Mouse (Mus musculus): Measurements from ENCODE around the gene Jazf1. TPM values are rescaled to one million over a fixed set of nuclear protein-coding genes. Genes with fewer than 3 reads are reported as not detected.

Gene Jazf1
- polyA plus RNA-seq, 1 experiment: 1.7 TPM

- H3K4me3 ChIP-seq (ENCODE audit: low read depth, low read length): no peak overlapping the region
- no peaks in the 10 kb centered on the region for H3K4me1 ChIP-seq (ENCODE audit: control insufficient read depth, insufficient read depth, low read length)
- H3K9ac ChIP-seq (ENCODE audit: low read depth, poor library complexity, severe bottlenecking): no peak overlapping the region
- H3K36me3 ChIP-seq (ENCODE audit: control insufficient read depth, insufficient read depth, low read length, poor library complexity, severe bottlenecking): no peaks in the 10 kb centered on the region
- no peaks in the 10 kb centered on the region for H3K9me3 ChIP-seq (replicated peaks; ENCODE audit: control insufficient read depth, insufficient read depth, low read length, poor library complexity, severe bottlenecking)
- H3K27me3 ChIP-seq (ENCODE audit: control insufficient read depth, insufficient read depth, low read length, poor library complexity, severe bottlenecking): no peaks in the 10 kb centered on the region
- TF ChIP-seq EP300 (IDR thresholded peaks at IDR 0.05; ENCODE audit: insufficient read depth, low read depth, low read length): no peak
- no peak for TF ChIP-seq CTCF (IDR thresholded peaks at IDR 0.05; ENCODE audit: low read depth, low read length)
- TF ChIP-seq POLR2A (IDR thresholded peaks at IDR 0.05; ENCODE audit: insufficient read depth, low read length): no peak
- H3K27ac ChIP-seq (ENCODE audit: insufficient read depth, low read length): no peak overlapping the region
Measured at GRCm38 (mm10) chr6:52956131-52956530, 112.3 kb downstream of the Jazf1 start.

DNA sequence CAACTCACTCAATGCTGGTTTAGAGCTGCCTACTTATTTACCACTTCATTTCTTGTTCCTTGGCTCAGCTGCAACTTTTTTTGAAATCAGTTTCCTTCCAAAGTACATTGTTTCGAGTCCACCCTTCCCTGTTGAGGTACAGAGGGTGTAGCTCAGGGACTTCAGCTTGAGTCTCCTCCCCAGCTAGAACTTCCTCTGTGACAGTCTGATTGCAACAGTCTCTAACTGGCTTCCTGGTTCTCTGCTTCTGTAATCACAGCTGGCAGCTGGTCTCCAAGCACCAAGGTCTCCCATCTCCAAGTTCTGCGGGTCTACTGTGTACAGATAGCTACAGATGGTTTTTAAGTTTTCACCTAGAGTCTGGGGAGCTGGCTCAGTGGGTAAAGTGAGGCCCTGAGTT is 113.1 kb downstream of the Jazf1 start:
- H3K27me3 ChIP-seq (ENCODE audit: control insufficient read depth, insufficient read depth, low read length, poor library complexity, severe bottlenecking): no peaks in the 10 kb centered on the region
- H3K9me3 ChIP-seq (replicated peaks; ENCODE audit: control insufficient read depth, insufficient read depth, low read length, poor library complexity, severe bottlenecking): no peaks in the 10 kb centered on the region
- TF ChIP-seq EP300 (IDR thresholded peaks at IDR 0.05; ENCODE audit: insufficient read depth, low read depth, low read length): no peak
- no peak for TF ChIP-seq POLR2A (IDR thresholded peaks at IDR 0.05; ENCODE audit: insufficient read depth, low read length)
- TF ChIP-seq CTCF (IDR thresholded peaks at IDR 0.05; ENCODE audit: low read depth, low read length): no peak
- no peak overlapping the region for H3K9ac ChIP-seq (ENCODE audit: low read depth, poor library complexity, severe bottlenecking)
- no peaks in the 10 kb centered on the region for H3K4me1 ChIP-seq (ENCODE audit: control insufficient read depth, insufficient read depth, low read length)
- H3K4me3 ChIP-seq (ENCODE audit: low read depth, low read length): no peak overlapping the region
- H3K36me3 ChIP-seq (ENCODE audit: control insufficient read depth, insufficient read depth, low read length, poor library complexity, severe bottlenecking): no peaks in the 10 kb centered on the region
- no peak overlapping the region for H3K27ac ChIP-seq (ENCODE audit: insufficient read depth, low read length)

DNA sequence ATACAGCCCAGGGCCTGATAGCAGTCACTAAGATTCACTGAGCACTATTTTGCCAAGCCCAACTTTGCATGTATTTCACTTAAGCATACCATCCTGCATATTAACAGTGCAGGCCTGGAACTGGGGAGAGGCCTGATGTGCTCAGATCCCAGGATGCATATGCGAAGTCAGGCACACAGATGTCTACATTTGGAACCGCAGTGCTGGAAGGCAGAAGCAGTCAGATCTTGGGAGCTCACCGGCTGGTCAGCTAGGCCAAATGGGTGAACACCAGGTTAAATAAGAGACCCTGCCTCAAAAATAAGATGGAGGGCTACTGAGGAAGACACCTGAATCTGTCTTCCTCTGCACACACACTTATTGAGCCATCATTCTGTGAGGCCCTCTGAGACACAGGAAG is 113.6 kb downstream of the Jazf1 start:
- Histone ChIP-seq H3K27me3 (ENCODE audit: control insufficient read depth, insufficient read depth, low read length, poor library complexity, severe bottlenecking) (no peaks in the 10 kb centered on the region), H3K9me3 (replicated peaks; ENCODE audit: control insufficient read depth, insufficient read depth, low read length, poor library complexity, severe bottlenecking) (no peaks in the 10 kb centered on the region), H3K27ac (ENCODE audit: insufficient read depth, low read length) (no peak overlapping the region), H3K9ac (ENCODE audit: low read depth, poor library complexity, severe bottlenecking) (no peak overlapping the region), H3K4me3 (ENCODE audit: low read depth, low read length) (no peak overlapping the region), H3K36me3 (ENCODE audit: control insufficient read depth, insufficient read depth, low read length, poor library complexity, severe bottlenecking) (no peaks in the 10 kb centered on the region), H3K4me1 (ENCODE audit: control insufficient read depth, insufficient read depth, low read length) (no peaks in the 10 kb centered on the region)
- no peak for TF ChIP-seq EP300 (IDR thresholded peaks at IDR 0.05; ENCODE audit: insufficient read depth, low read depth, low read length)
- no peak for TF ChIP-seq CTCF (IDR thresholded peaks at IDR 0.05; ENCODE audit: low read depth, low read length)
- no peak for TF ChIP-seq POLR2A (IDR thresholded peaks at IDR 0.05; ENCODE audit: insufficient read depth, low read length)

- TF ChIP-seq POLR2A (IDR thresholded peaks at IDR 0.05; ENCODE audit: insufficient read depth, low read length): no peak
- TF ChIP-seq EP300 (IDR thresholded peaks at IDR 0.05; ENCODE audit: insufficient read depth, low read depth, low read length): no peak
- no peak for TF ChIP-seq CTCF (IDR thresholded peaks at IDR 0.05; ENCODE audit: low read depth, low read length)
- Histone ChIP-seq H3K27me3 (ENCODE audit: control insufficient read depth, insufficient read depth, low read length, poor library complexity, severe bottlenecking) (no peaks in the 10 kb centered on the region), H3K36me3 (ENCODE audit: control insufficient read depth, insufficient read depth, low read length, poor library complexity, severe bottlenecking) (no peaks in the 10 kb centered on the region), H3K9ac (ENCODE audit: low read depth, poor library complexity, severe bottlenecking) (no peak overlapping the region), H3K27ac (ENCODE audit: insufficient read depth, low read length) (no peak overlapping the region), H3K4me1 (ENCODE audit: control insufficient read depth, insufficient read depth, low read length) (no peaks in the 10 kb centered on the region), H3K9me3 (replicated peaks; ENCODE audit: control insufficient read depth, insufficient read depth, low read length, poor library complexity, severe bottlenecking) (no peaks in the 10 kb centered on the region), H3K4me3 (ENCODE audit: low read depth, low read length) (no peak overlapping the region)
Measured at GRCm38 (mm10) chr6:52954441-52954840, 114.0 kb downstream of the Jazf1 start.

DNA sequence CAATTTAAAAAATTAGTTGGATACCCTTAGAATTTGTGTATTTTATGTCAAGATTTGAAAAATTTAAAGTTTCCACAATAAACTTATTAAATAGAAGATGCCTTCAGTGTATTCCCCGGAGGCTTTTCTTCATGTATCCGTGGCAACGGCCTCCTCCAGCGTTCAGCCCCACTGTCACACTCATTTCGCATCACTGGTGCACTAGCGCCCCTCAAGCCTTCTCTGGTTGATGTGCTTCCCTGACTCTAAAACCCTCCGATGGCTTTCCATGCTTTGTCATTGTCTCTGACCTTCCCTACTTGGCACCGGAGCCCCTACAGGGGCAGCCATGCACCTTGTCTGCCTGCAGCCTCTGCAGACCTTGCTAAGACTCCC is 115.9 kb downstream of the Jazf1 start:
- TF ChIP-seq CTCF (IDR thresholded peaks at IDR 0.05; ENCODE audit: low read depth, low read length): no peak
- no peak for TF ChIP-seq EP300 (IDR thresholded peaks at IDR 0.05; ENCODE audit: insufficient read depth, low read depth, low read length)
- no peak for TF ChIP-seq POLR2A (IDR thresholded peaks at IDR 0.05; ENCODE audit: insufficient read depth, low read length)
- H3K4me3 ChIP-seq (ENCODE audit: low read depth, low read length): no peak overlapping the region
- no peaks in the 10 kb centered on the region for H3K9me3 ChIP-seq (replicated peaks; ENCODE audit: control insufficient read depth, insufficient read depth, low read length, poor library complexity, severe bottlenecking)
- H3K4me1 ChIP-seq (ENCODE audit: control insufficient read depth, insufficient read depth, low read length): no peaks in the 10 kb centered on the region
- H3K27ac ChIP-seq (ENCODE audit: insufficient read depth, low read length): no peak overlapping the region
- H3K27me3 ChIP-seq (ENCODE audit: control insufficient read depth, insufficient read depth, low read length, poor library complexity, severe bottlenecking): no peaks in the 10 kb centered on the region
- no peaks in the 10 kb centered on the region for H3K36me3 ChIP-seq (ENCODE audit: control insufficient read depth, insufficient read depth, low read length, poor library complexity, severe bottlenecking)
- no peak overlapping the region for H3K9ac ChIP-seq (ENCODE audit: low read depth, poor library complexity, severe bottlenecking)

- Histone ChIP-seq H3K36me3 (ENCODE audit: control insufficient read depth, insufficient read depth, low read length, poor library complexity, severe bottlenecking) (no peaks in the 10 kb centered on the region), H3K4me1 (ENCODE audit: control insufficient read depth, insufficient read depth, low read length) (no peaks in the 10 kb centered on the region), H3K27me3 (ENCODE audit: control insufficient read depth, insufficient read depth, low read length, poor library complexity, severe bottlenecking) (no peaks in the 10 kb centered on the region), H3K9ac (ENCODE audit: low read depth, poor library complexity, severe bottlenecking) (no peak overlapping the region), H3K9me3 (replicated peaks; ENCODE audit: control insufficient read depth, insufficient read depth, low read length, poor library complexity, severe bottlenecking) (no peaks in the 10 kb centered on the region), H3K4me3 (ENCODE audit: low read depth, low read length) (no peak overlapping the region), H3K27ac (ENCODE audit: insufficient read depth, low read length) (no peak overlapping the region)
- TF ChIP-seq POLR2A (IDR thresholded peaks at IDR 0.05; ENCODE audit: insufficient read depth, low read length) (no peak), CTCF (IDR thresholded peaks at IDR 0.05; ENCODE audit: low read depth, low read length) (no peak), EP300 (IDR thresholded peaks at IDR 0.05; ENCODE audit: insufficient read depth, low read depth, low read length) (no peak)
Measured at GRCm38 (mm10) chr6:52951871-52952525, 116.4 kb downstream of the Jazf1 start.
